Mouse (Mus musculus): ENCODE data around the gene Rarb.

GRCm38 (mm10) chr14:16574925-16575721 is 243.8 kb downstream of the Rarb start:
- TF ChIP-seq CTCF (IDR thresholded peaks at IDR 0.05; ENCODE audit: low read depth): peak; percentile 43
- TF ChIP-seq EP300 (IDR thresholded peaks at IDR 0.05; ENCODE audit: low read depth): peak; percentile 22; the same call in 1 of the 2 replicates

Data from heart, postnatal 0 days (tissue).